Mouse (Mus musculus) adrenal gland, adult 8-10 months (tissue): ENCODE measurements around the gene Lyzl6. TPM values are rescaled to one million over a fixed set of nuclear protein-coding genes. Genes with fewer than 3 reads are reported as not detected.
"Not testable (repeated sequence)": the region's sequence is repeated elsewhere in the genome, so short reads cannot be mapped to it uniquely, and the experiment has no call there.

Experiments used
- DNase-seq: peaks from one replicate; pipeline ENCODE4 v3.0.0; 2022
- total RNA-seq, 4 experiments: library from RNA; stranded (reverse); gene quantifications; 2 replicates each; pipeline ENCODE4 v1.2.4; 2022

The Lyzl6 gene
- not detected for total RNA-seq

DNA sequence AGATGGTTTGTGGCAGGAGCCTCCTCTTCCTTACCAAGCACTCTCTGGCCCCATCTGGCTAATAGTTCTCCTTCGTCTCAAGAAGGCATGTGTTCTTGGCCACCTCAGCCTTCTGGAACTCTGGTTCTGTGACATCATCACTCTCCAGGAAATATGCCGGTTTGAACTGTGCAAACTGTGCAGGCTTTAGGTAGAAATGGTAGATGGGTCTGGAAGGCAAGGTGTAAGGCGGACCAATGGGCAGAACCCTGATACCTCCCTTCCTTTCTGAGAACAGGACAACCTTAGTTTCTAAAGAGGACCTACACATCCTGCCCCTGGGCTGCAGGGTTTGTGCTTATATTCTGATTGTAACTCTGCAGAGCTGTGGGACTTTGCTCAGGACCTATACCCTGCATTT lies at the start of gene Lyzl6:
Lyzl6 (minus strand) TSS at position 101 of the 400 bp plus-strand sequence.
- no peak for DNase-seq

DNA sequence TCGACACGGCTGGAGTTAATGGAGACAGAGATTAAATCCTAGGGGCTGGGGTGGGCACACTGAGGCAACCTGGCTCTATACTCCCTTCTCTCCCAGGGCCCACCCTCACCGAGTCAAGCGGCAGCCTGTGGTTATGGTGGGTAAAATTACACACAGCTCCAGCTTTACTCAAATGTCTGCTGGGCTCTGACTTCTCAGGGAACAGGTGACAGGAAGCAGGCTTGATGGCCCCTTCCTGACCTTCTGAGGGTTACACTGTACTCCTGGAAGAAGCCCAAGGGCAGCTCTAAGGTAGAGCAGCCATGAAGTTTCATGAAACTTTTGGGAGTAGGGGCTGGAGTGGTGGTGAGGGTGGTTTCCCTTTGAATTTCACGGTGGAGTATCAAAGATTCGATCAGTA lies 48.0 kb upstream of the Lyzl6 start:
- DNase-seq = no peak

DNA sequence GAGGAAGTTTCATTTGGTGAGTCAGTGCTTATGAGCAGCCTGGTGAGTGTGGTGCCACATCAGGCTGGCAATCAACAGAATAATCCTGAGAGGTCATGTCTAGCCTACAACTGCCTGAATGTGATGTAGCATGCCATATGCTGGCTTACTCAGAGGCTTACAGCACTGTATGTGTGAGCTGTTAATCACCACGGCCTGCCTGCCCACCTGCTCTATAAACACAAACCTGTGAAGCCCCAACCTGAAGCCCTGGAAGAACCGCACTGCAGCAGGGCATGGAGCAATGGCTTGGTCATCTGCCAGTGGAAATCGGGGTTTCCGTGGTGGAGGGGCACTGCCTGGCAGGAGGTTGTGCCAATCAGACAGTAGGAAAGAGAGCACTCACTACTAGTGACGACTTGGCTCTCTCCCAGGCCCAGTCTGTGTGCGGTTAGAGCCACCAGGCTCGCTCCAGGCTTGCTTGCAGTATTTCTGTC lies 46.6 kb upstream of the Lyzl6 start:
- no peak for DNase-seq

DNA sequence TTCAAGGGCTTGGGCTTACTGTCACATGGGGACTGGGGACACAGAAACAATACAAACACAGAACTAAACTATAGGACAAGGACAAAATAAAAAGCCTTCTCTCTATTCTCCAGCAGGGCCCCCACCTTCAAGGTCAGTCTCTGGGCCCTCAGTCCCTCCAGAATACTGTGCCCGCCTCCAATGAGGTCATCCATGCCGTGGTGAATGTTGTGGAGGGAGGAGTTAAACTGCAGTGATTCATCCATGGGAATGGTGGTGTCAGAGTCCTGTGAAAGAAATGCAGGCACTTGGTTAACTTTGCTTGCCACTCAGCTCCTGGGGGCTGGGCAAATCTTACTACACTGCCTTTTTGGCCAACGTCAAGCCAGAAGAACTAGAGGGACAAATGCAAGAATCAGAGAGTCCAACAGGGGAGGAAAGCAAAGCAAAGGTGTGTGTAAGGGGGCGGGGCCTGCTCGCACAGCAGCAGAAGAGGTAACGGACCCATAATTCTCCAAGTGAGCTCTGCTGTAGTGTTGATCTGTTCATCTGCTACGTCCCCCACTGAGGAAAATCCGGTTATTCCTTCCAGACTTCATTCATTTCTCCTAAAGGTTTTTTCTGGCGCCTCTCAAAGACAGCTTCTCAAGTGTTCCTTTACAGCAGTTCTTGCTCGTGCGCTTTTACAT lies 45.1 kb upstream of the Lyzl6 start:
- DNase-seq = peak; percentile 83

DNA sequence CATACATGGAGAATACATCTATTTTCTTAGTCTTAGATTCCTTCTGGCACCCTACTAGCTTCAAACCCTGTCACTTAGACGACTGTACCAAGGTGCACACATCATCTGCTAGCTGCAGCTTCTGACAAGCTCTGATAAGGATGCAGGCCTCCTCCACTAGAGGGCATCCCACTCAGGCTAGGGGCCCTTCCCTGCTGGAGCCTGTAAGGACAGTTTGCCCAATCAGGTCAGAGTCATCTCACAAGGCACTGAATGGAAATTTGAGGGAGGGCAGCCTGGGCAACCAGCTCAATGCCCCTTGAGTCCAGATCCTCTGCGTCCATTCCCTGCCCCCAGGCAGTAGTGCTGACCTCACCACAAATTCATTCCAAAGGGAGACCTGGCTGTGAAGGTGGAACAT lies 38.4 kb upstream of the Lyzl6 start:
- DNase-seq = not testable (repeated sequence)

DNA sequence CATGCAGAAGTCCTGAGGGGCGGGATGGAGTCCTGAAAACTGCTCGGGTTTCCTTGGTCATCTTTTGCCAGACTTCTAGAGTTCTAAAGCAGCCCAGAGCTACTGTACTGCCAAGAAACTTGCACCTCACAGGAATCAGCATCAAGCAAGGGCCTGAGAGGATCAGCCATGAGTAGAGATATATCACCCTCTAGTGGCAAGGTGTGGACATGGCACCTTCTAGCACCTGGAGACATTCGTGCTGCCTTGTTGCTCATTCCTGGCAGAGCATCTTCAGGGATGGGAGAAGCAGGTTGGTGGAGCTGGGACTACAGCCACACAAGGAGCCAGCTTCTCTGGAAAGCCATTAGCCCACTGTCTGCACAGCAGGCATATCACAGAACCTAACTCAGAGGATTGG lies 36.9 kb upstream of the Lyzl6 start:
- no peak for DNase-seq

DNA sequence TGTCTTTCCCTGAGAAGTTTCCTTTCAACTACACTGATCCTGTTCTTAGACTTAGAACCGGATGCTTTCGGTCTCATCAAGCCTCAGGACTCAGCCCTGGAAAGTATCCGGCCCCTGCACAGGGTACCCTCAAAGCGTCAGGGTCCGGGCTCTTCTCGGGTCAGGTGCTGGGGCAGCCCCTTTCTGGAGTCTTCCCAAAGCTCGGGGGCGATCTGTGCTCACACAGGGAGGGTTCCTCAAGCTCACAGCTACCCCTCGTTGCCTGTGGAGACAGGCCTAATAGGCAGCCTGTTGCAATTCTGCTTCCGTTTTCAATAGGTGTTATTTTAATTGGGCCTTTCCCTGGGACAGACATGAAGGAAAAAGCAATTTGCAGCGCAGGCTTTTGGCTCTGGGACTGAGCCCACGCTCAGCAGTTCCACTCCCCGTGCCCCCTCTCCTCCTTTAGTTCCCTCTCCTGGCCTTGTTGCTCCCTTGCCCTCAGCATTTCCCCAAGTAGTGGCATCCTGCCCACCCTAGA lies 28.3 kb upstream of the Lyzl6 start:
- DNase-seq = no peak

DNA sequence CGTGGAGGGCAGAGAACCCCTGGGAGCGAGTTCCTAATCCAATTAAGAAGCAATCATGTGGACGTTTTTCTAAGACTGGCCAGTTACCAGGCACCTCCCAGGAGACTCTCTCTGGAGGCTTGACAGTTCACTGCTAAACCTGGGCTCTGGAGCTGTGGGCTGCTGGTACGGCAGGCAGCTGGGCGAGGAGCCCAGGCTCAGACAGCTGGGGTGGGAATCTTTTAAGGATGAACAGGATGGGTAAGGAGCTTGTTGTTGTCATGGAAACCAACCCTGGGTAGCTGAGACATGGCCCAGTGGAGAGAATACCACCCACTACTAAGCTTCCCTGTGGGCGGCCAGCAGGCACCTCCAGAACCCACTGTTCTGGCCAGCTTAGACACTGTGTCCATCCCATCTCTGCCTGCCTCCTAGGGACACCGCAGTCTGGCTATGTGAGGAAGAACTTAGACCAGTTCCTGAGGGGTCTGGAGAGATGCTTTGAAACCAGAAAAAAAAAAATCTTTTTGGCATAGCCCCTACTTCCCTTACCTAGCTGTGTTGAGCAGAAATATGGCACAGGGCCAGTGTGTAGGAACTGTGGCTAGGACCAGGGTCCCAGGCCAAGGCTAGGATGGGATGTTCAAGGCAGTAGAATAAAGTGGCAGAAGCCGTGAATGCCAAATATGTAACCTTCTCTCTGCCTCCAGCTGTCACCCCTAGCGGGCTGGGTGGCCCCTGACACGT lies 27.7 kb upstream of the Lyzl6 start:
- no peak for DNase-seq

DNA sequence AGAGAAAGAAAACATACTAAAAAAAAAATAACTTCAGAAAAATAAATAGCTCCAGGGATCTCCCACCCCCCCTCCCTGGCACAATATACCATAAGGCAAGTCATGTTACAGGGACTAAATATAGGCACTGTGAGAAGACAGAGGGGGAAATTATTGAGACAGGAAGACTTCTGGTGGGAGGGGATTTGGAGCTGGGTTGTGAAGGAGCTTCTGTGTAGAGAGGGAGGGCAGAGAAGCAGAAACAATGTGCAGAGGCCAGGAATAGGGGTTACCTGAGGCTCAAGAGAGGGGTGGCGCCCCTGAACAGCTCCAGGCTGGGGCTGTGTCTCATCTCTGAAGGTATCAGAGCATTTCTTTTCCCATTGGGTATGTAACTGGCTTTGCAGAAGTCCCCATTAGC lies 27.0 kb upstream of the Lyzl6 start:
- DNase-seq = no peak

DNA sequence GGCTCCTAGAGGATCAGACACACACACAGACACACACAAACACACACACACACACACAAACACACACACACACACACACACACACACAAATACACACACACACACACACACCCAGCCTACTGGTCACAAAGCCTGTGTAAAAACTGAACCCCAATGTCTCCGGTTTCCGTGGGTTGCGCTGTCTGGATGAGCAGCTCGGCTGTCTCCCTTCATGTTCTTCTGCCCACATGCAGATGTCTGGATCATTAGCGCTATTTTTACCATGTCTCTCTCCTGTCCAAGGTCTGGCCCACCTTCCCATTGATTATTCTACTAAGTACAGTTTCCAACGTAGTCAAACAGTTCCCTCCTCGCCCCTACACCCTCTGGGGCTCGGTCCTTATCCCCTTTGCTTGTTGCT lies 24.4 kb upstream of the Lyzl6 start:
- DNase-seq = no peak

DNA sequence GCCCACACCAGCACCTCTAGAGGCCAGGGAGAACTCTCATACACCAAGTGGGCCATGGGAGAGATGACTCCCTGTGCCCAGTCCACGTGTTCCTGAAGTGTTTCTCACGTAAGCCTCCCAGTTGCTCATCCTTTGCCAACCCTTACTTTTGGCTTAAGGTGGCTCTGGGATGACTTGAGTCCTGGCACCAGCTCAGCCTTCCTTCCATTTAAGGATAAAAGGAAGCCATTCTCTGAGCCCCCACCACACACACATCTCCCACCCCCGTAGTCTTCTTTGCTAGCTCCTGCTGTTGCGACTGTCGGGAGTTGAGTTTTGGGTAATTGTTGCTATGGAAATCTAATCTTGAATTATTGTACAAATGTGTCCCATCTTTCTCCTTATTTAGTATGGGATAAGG lies 23.9 kb upstream of the Lyzl6 start:
- DNase-seq = no peak

DNA sequence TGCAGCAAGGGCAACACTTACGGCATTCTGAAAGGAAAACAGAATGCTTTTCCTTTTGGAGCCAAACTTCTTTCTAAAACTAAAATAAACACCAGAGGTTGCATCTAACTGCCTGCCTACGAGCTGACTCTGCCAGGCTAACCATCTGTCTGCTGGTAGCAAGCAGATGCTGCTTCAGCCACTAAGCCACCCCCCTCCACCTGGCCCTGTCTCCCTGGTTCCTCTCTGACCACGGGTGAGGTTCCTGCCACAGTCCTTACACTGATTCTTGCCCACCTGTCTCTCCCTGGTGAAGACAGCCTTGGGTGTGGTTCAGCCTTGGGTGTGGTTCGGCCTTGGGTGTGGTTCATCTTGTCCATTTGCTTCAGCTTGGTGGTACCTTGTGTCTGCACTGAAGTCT lies 23.2 kb upstream of the Lyzl6 start:
- DNase-seq = no peak

DNA sequence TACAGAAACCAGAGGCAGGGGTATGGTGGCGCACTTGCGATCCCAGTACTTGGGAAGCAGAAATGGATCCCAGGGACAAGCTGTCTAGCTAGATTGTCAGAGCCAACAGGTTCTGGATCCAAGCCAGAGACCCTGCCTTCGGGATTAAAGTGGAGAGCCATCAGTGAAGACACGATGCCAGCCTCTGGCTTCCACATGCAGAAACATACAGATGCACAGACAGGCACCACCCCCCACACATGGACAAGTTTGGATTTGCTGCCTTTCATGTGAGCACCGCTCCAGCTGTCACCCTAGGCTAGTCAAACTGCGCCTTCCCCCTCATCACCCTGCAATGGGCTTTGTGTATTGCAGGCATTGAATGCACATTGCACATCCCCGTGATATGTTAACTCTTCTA lies 19.5 kb upstream of the Lyzl6 start:
- DNase-seq = no peak

DNA sequence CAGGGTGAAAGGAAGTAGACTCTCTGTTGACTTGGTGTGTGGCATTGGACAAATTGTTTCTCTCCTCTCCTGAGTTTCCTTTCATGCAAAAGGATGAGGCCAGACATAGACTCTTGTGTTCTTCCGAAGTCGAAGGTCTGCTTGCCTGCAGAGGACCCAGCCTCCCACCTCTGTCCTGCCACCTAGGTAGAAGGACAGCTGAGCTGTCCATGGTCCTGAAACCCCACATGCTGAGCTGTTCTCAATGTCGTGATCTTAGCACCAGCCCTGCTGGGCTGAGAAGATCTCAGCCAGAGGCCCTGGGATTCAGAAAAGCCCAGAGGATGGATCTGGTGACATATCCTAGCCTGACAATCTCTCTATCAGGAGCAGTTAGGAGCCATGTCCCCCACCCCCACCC lies 17.8 kb upstream of the Lyzl6 start:
- no peak for DNase-seq

DNA sequence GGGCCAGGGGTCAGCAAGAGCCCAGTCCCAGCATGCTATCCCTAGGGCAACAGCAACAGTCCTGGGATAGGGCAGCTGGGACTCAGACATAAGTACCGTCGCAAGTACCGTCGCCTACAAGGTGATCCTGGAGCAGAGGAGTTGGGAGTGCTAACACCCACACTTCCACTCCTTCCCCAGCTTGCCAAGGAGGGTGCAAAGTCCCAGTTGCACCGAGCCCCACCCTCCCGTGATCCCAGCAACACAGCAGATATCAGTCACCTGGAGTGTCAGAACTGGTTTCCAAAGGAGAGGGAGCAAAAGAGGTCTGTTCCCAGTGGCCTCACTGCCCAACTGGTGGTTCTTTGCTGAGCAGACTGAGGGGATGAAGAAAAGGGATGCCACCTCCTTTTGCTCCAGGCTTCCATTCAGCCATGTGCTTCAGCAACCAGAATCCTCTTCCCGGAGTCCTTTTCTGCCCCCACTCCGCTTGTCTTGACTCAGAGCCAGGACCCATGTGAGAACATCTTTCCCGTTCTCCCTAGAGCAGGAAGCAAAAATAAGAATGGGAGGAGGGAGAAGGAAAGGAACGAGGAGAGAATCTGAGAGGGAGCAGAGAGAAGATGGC lies 14.8 kb upstream of the Lyzl6 start:
- DNase-seq = no peak

DNA sequence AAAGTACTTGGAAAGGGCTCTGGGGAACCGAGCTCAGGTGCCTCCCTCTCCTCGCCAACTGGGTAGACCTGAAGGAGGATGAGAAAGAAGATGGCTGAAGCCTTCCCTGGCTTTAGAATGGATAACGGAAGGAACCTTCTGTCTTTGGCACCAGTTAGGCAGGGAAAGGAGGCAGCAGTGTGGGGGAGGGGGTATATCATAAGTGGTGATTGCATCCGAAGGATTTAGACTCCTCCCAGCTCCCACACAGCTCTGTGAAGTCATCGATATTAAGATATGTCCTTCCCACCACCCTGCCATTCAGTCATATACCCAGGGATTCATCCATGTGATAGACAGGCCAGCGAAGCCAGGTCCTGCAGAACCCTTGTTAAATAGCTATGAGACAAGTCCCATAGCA lies 12.7 kb upstream of the Lyzl6 start:
- no peak for DNase-seq

DNA sequence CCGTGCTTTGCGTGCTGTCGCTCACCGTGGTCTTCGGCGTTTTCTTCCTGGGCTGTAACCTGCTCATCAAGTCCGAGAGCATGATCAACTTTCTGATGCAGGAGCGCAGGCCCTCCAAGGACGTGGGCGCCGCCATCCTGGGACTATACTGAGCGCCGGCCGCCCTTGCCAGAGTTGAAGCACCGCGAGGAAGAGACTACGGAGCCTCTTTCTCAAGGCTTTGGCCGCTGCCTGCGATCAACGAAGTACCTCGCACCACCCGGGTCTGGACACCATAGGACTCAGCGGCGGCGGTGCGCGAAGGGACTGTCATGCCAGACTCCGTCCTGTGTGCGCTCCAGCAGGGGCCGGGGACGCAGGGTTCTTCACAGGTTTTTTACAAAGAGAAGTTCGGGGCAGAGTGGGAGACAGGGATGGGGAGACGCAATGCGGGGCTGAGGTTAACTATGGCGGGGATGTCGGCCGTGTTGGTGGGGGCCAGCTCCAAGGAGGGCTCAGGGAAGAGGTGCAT lies 11.3 kb upstream of the Lyzl6 start:
- DNase-seq = no peak

DNA sequence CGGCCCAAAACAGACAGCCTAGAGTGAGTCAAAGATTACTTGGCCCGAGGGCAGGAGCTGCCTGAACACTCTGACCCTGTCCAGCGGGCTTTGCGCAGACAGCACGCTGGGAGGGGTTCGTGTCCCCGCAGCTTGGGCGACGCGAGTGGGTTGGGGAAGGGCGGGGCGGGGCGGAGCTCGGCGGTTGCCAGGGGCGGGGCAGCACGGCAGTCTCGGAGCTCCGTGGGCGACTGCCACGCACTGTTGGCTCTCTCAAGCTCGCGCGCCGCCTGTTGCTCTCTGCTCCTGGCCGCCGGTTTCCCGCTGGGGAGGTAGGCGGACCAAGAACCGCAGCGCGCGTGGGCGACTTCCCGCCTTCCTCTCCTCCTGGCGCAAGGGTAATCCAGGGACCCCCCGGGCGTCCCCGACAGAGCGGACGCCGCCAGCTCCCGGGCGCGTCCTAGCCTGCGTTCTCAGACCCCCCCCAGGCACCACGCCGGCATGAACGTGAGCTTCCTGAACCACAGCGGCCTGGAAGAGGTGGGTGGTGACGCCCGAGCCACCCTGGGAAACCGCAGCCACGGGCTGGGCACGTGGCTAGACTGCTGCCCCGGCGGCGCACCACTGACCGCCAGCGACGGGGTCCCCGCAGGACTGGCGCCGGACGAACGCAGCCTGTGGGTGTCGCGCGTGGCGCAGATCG lies 10.8 kb upstream of the Lyzl6 start, which contains the start of gene Rprml:
Rprml (plus strand) TSS at position 270 of the 682 bp plus-strand sequence.
- DNase-seq = no peak

DNA sequence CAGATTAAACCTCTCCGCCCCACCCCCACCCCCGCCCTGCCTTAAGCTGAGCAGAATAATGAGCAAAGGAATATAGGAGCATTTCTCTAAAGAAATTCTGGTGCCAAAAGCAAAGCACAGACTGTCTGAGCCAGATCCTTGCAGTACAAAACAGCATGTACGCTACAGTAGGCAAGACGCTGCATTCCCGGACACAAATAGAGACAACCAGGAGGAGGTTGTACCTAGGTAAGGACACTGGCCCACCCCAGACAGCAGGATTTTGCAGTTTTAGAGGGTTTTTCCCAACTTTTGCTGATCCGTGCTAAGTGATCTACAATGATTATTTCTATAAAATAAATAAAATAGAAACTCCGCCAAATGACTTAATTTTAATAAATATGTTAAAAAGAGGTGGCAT lies 10.0 kb upstream of the Lyzl6 start:
- DNase-seq = no peak

DNA sequence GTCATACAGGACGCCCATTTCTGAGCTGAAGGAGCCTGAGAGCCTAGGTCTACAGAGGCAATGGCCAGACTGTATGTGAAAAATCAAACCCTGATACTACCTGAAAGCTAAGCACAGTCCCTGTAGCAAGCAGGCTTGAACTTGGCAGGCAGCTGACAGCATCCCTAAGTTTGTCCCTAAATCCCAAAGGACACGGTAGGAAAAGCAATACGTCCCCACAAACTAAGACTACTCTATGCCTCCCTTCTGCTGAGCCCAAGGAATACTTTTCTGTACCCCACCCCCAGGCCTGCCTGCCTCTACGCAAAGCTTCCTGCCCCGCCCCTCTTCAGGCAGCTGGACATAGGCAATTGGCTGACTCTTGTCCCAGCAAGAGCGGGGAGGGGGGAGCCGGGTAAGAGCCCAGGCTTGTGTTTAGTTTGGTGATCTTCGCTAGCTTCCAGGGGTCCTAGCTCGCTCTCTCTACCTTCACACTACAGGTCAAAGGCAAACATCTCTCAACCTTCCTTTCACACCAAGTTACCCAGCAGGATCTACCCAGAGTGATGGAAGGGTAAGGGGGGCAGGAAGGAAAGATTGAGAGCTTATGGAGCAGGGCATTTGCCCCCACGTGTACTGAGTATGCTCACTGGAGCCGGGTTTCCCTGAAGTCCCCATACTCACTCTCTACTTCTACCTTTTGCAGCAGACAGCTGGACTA lies 9.4 kb upstream of the Lyzl6 start:
- no peak for DNase-seq

DNA sequence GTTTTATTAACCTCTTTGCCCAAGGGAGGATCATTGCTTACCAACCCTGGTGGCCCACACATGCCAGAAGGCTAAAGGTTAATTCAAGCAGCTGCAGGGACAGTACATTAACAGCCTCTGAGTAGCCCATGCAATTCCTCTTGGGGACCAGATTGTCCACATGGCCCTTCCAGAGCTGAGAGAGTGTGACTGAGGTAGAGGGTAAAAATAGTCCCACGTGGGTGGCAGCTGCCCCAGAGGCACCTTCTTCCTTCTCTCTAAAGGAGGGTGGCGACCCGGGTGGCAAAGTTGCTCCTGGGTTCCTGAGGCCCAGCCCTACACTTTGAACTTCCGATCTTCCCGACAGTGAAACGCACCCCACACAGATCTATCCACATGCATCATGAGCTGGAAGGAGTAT lies 7.6 kb upstream of the Lyzl6 start:
- DNase-seq = no peak

DNA sequence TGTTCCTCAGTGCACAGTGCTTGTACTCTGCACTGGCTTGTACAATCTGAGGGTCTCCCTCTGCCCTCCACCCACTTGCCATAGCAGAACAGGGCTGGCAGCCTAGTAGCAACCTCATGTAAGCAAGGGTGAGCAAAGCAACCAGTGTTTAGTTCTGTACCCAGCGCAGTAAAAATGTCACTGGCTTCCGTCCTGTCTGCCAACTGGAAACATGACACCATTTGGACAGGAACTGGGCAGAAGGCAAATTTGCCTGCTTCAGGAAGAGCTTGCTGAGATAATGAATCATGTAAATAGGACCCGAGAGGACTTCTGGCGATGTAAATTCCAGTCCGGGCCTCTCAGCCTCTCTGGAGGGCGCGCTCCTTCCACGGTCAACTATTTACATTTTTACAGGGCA lies 7.0 kb upstream of the Lyzl6 start:
- no peak for DNase-seq
